Mouse (Mus musculus): Measurements from ENCODE around the gene Irf2bpl.

DNA sequence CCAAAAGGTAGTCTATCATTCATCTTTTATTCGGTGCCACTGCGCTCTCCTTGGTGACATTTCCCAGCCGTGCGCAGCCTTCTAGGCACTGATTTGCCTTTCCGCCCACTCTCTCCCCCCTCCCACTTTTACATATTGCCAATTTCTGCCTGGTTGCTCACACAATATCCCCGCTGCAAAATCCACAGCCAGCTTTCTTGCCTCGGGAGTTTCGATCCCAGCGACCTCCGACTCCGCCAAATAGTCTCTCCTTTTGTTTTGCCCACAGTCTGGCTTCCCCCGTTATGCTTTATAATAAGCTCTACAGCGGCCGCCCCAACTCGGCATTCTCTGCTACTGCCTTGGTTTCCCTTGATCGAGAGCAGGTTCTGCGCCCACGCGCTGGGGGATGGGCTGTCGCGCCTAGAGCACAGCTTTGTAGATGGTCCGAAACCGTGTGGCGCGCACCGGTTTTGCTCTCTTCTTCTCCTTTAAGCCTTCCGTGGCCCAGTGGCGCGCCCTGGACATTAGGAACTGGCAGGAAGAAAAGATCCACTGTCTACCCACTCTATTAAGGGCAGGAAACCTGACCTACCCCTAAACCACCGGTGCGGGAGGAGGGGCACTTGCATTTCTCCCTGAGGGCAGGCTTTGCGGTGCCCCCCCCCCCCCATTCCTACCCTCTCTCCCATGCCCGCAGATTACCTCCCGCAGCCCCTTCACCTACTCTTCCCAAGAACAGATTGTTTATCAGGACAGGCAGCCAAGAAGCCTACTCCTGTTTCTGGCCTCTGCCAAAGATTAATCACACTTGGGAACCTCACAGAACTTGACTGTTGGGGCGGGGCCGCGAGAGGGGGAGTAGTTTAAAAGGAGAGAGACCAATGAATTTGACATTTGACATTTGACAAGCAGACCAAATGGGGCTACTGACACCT is 7.4 kb upstream of the Irf2bpl start:
- TF ChIP-seq CTCF (IDR thresholded peaks at IDR 0.05; ENCODE audit: low read depth), result no peak
- TF ChIP-seq EP300 (IDR thresholded peaks at IDR 0.05; ENCODE audit: low read depth), result peak; percentile 52; the same call in 1 of the 2 replicates

Measured in liver, embryonic 14.5 days (tissue).